Mouse (Mus musculus) cerebellum, postnatal 36 days (tissue): ENCODE results near the gene Dgkd.
A peak's percentile ranks its signal among the peaks of the same experiment; 100 is the strongest.
"Not testable (repeated sequence)": the region's sequence is repeated elsewhere in the genome, so short reads cannot be mapped to it uniquely, and the experiment has no call there.

ENCODE experiments used
- DNase-seq, 2 experiments: peaks; one replicate each; pipeline ENCODE4 v3.0.0; 2021 to 2022; ENCODE audit warnings: mixed read lengths in 2 of 2

Gene Dgkd

DNA sequence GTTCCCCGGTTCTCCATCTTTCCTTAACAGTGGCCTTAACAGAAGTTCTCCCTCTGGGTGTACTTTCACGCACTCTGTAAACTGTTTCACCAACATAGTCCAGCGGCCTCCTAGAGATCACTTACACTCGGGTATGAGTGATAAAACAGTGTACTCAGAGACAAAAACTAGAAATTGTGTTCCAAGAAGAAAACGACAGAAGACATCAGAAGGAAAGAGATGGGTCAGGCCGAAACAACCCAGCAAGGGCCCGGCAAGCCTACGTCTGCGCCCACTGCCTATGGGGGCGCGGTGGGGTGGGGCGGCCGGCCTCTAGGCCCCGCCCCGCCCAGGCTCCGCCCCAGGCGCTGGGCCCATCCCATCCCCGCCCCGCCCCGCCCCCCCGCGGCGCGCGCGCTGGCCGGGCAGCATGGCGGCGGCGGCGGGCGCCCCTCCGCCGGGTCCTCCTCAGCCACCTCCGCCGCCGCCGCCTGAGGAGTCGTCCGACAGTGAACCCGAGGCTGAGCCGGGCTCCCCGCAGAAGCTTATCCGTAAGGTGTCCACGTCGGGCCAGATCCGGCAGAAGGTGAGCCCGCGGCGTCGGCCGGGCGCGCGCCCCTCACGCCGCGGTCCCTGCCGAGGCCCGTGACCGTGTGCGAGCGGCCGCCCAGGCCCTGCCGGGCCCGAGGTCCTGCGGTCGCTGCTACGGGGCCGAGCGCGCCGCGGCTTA is at the start of gene Dgkd:
Gene Dgkd (plus strand): TSS at position 396 of the 709 bp plus-strand sequence.
- peak; percentile 70 to 83 for DNase-seq

DNA sequence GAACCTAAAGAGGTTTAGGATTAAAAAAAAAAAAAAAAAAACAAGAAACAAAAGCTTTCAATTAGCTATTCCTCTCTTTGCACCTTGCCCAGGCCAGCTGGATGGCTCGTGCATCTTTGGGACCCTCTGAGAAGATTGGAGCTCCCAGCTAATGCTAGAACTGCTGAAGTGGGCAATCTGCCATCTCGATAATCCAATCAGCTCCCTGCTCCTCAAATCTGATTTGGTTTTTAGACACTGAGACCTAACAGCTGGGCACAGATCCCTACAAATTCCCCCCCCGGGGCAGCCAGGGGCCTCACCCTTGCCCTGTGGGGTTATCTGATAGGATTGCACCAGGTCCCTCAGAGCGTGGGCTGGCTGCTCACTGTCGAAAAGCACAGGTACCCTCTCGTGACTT is 49.5 kb upstream of the Dgkd start, which contains the start of gene Sag:
Gene Sag (plus strand): TSS at position 105 of the 400 bp plus-strand sequence.
- DNase-seq = no peak

DNA sequence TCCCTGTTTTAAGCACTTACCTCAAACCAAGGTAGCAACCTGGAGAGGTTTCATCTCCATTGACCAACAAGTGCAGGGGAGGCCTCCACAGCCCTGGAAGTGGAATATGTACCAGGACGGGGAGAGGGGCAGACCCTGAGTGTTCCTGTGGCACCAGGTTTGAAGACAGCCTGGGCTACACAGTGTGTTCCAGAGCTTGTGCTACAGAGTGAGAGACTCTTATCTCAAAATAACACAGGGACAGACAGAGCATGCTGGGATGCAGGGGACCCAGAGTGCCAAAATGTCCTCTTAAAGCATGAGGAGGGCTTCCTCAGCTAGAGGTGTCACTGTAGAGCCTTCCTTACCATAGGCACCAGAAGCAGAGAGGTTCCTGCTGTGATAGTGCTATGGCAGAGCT is 45.3 kb upstream of the Dgkd start:
- no peak for DNase-seq

DNA sequence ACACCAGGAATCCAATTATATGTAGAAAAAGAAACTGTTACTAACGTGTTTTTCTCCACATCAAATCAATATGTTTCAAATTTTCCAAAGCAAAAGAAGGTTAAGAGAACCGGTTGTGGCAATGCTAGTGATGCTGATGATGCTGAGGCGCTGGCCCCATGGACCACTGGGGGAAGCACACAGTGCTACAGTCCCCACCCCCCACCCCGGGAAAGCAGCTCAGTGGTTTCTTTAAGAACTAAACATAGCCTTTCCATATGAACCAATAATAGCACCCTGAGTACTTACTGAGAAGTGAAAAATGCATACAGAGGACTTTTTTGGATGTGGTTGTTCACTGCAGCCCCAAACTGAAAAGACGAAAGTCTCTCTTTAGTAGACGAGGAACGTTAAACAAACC is 41.7 kb upstream of the Dgkd start:
- DNase-seq = no peak

DNA sequence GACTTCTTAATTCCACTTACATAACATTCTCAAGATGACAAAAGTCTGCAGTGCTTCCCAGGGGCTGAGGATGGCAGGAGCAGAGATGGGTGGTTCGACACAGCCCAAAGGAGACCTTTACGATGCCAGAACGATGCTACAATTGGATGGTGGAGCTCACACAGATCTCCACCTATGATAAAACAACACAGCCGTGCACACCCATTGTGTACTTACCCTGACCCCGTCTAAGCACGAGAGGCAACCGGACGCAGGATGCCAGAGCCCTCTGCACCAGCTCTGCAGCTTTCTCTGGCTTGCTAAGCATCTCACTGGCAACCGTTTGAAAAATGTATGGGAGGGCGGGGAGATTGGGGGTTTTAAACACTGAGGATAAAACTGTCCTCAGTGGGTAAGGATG is 41.0 kb upstream of the Dgkd start:
- DNase-seq = no peak

DNA sequence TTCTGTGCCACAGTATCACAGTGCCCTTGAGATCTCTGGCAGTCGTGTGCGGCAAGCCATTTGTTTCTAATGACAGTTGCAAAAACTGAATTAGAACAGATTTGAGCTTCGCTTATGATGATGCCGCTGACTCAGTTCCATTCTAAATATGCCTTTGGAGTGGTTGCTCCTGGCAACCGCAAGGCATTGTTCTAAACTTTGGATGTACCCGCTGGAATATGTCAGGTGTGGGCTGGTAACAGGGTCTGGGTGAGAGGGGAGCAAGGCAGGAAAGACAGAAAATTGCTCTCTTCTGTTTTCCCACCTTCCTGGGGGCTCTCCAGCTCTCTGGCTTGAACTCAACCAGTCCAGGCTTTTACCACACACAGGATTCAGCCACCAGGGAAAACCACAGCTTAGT is 39.9 kb upstream of the Dgkd start:
- DNase-seq = no peak

DNA sequence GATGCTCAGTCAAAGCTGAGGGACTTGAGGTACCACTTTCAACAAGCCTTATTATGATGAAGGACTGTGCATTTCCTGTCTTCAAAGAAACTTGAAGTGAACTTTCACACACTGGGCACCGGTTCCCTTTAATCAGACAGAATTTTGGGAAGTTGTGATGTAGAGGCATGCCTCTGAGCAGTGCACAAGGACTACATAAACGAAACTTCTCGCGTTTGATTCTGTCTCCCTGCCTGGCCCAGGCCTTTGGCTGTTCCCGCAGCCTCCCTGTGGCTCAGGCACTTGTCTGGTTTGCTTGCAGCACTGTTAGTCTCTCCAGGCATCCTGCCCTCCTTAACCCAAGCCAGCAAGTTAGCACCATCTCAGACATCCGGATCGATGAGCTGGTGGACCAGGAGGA is 39.4 kb upstream of the Dgkd start:
- DNase-seq = peak; percentile 22 to 36

DNA sequence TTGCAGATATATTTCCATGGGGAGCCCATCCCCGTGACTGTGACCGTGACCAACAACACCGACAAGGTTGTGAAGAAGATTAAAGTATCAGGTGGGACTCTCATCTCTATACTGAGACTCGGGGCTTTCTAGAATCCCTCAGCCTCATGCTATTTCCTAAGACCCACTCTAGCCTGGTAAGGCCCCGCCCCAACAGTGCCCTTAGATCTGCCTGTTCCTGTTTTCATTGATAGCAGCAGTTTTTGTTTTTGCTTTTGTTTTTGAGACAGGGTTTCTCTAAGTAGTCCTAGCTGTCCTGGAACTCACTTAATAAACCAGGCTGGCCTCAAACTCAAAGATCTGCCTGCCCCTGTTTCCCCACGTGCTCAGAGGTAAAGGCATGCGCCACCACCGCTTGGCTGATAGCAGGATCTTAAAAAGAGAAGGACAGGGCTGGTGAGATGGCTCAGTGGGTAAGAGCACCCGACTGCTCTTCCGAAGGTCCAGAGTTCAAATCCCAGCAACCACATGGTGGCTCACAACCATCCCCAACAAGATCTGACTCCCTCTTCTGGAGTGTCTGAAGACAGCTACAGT is 28.6 kb upstream of the Dgkd start:
- no peak for DNase-seq

DNA sequence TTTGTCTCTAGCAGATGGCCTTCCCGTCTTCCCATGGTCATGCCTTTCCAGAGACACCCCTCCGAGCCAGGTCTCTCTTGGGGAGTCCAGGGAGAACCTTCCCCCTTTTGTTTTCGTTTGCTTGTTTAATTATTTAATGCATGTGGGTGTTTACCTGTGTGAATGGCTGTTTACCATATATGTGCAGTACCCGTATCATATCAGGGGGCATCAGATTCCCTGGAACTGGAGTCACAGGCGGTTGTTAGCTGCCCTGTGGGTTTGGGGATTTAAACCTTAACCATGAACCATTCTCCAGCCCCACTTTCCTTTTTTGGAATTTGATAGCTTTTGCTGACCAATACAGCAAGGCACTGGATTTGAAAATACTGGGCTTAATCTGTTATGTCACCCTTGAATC is 27.8 kb upstream of the Dgkd start:
- DNase-seq = no peak

DNA sequence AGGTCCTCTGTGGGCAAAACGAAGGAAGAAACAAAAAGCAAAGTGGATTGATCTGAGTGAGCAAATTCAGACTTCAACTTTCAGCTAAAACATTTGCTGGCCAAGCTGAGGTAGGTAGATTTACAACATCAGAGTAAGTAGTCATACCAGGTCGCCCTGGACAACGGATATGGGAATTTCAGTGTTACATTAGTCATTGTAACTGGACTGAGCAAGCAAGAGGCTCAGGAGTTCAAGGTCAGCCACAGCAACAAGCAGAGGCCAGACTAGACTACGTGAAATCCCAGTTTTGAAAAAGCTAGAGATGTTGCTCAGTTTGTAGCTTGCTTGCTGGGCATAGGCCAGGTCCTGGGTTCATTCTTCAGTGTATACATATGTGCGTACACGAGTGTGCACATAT is 27.1 kb upstream of the Dgkd start:
- DNase-seq = no peak

DNA sequence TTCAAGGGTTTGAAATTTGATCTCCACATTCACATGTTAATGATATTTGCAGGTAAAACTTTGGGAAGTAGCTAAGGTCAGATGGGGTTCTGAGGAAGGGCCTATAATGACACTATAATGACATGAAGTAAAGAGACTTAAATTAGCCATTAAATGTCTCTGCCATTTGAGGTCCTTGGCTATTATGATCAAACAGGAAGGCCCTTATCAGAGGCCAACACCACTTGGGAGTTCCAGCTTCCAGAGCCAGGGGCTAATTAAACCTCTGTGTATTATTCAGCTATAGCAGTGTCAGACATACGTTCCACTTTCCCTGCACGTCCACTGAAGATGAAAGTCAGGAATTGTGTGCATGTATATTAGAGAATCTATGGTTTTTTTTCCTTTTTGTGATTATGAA is 26.6 kb upstream of the Dgkd start:
- no peak for DNase-seq

DNA sequence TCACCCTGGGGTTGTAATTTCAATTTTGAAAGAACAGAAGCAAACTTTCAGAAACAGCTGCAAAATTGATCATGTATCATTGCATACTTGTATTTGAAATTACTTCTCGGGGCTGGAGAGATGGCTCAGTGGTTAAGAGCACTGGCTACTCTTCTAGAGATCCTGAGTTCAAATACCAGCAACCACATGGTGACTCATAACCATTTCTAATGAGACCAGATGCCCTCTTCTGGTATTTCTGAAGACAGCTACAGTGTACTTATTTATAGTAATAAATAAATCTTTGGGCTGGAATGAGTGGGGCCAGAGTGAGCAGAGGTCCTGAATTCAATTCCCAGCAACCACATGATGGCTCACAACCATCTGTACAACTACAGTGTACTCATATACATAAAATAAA is 25.6 kb upstream of the Dgkd start:
- not testable (repeated sequence) for DNase-seq

DNA sequence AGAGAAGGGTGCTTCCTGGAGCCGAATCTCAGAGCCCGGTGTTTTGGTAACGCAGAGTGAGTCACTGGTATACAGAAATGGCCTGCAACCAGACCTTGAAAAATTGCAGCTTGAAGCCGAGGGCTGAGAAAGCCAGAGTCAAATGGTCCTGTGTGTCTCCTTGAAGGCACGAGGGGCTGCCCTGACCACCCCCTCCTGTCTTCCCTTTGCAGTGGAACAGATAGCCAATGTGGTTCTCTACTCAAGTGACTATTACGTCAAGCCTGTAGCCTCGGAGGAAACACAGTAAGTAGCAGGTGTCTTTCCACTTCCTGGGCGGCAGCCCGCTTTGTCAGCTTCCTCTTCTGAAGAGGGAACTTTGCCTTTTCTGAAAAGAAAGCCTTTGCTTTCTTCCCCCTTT is 24.9 kb upstream of the Dgkd start:
- DNase-seq = no peak

DNA sequence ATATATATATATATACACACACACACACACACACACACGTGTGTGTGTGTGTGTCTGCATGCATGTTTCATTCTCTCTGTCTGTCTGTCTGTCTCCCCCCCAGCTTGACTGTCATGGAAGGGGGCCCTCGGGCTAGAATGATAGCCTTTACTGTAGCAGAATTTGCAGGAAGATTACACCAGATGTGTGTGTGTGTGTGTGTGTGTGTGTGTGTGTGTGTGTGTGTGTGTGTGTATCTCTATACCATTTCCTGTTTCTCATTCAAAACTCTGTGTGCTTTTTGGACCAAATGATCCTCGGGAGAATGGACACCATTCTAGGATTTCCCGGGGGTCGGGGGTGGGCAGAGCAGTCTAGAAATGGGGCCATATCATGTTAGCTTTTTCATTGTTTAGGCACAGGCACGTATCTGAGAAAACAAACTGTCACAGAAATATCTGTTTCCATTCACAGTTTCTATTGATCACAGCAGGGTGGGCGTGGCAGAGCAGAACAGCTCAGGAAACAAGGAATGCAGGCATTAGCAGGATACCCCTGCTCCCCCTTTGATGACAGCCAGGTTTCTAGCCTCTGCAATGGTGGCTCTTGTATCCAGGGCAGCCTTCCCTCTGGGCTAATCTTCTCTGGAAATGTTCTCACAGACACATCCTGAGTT is 24.0 kb upstream of the Dgkd start:
- no peak for DNase-seq

DNA sequence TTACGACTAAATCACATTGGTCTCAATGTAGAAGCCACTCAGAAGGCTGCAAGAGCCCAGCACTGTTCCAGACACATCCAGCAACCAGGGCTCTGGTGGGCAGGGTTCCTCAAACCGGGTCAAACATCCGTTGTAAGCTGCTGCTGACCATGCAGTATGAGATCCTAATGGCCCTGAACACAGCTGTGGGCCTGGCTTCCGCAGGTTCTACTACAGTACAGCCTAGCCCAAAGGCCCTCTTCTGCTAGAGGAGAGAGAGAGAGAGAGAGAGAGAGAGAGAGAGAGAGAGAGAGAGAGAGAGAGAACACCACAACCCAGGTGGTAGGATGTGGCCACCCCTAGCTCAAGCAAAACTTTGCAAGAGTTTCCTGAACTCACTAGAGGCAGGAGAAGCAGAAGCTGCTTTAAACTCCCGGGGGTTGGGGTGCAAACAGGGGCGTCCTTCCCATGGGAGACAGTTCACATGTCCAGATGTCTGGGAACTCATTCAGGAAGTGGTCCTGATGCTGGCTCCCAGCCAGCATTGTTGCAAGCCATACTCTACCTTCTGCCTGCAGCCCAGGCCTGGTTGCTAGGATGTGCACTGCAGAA is 23.4 kb upstream of the Dgkd start:
- DNase-seq = no peak

DNA sequence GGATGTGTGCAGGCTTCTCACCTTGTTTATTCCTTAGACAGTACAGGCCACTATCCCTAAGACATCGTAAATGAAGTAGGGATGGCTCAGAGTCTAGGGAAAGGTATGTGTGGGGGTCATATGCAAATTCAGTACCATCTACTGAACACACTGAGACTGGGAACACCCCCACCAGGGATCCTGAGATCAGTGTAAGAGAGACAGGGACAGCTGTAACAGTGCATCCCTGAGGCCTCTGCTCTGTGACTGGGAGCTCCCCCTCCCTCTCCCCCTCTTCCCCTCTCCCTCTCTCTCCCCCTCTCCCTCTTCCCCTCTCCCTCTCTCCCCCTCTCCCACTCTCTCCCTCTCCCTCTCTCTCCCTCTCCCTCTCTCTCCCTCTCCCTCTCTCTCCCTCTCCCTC is 16.6 kb upstream of the Dgkd start:
- DNase-seq = no peak

DNA sequence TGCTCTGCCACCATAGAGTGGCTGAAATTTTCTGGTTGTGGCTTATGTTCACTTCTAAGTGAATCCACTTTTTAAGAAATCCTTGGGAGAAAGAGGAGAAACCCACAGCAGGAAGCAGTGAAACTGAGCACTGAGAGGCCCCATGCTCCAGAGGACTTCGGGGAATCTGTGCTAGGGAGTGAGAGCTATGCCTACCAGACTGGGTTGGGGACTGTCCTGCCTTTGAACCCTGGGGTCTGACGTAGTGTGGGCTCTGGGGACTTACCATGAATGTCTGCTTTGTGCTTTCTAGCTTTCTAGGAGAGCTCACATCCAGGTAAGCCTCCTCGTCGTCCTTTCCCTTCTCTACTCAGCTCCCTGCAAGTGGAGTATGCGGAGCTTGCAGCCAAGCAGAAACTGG is 16.1 kb upstream of the Dgkd start:
- DNase-seq = no peak

DNA sequence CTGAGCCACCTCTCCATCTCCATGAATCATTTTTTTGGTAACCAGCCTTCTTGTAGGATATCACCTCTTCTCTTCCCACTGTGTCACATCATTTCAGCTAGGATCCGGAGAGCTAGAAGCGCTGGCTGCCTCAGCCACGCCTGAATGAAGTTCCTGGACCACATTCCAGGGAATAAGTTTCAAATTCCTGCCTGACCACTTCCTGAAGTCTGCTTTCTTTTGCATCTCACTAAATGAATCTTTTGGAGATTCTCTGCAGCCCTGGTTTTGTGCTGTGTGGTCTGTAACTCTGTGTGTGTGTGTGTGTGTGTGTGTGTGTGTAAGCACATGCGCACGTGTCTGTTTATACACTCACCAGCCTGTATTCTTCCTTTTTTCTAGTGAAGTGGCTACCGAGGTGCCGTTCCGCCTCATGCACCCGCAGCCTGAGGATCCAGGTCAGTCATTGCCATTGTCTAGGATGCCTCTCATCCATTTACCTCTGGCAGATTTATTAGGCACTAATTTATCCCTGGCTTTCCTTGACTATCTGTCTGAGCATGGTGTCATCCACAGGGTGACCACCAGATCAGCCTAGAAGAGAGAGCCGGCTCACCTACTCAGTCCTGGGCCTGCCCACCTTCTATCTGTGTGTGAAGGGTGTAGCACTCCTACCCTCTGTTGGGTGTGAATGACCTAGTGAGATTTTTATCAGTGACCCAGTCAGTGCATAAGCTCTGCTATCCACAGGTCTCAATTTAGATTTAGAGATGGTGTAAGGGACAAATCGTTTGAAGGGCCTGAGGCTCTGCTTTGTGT is 12.5 kb upstream of the Dgkd start:
- DNase-seq = no peak

DNA sequence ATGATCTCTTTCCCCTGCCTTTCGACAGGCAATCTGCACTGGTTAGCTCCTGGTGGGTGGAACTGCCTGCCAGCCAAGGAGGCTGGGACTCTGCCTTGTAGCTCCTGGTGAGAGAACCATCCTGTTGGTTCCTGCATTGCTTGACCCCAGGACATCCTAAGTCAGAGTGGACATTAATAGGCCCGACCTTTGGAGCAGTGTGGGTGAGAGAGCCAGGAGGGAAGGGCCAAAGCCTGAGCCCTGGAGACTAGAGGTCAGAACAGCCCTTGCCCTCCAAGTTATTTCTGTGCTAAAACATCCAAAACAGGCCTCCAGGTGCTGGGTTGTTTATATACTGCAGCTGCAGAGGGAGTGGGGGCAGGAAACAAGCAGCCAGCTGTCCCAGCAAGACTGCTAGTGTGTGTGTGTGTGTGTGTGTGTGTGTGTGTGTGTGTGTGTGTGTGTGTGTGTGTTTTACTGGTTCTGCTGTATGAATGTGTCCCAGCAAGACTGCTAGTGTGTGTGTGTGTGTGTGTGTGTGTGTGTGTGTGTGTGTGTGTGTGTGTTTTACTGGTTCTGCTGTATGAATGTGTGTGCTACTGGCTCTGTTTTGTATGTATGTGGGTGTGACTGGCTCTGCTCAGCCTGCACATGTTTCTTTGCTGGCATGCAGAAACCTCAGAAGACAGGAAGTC is 6.1 kb upstream of the Dgkd start:
- no peak for DNase-seq

DNA sequence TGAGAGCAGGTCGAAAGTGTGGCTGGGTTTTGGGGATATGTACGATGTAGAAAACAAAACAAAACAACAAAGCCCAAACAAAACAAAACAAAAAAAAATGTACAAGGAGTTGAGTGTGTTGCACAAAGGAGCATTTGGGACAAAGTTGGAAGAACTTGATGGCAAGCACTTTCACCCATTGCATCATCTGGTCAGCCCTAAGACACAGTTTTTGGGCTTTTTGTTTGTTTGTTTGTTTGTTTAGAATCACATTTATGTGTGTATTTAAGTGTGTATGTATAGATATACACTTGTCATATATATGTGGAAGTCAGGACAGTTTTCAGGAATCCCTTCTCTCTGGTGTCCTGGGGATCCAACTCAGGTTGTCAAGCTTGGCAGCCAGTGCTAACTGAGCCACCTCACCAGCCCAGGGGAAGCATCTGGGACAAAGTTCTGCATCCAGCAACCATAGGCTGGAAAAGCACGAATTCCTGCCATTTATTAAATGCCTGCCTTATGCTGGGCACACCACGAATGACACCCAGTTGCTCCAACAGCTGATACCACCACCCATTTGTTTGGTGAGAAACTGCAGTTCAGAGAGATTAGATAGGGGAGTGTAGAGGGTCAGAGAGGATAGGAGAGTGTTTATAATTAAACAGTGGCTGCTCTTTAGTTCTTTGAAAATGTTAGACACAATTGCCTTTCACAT is 5.5 kb upstream of the Dgkd start:
- no peak for DNase-seq

DNA sequence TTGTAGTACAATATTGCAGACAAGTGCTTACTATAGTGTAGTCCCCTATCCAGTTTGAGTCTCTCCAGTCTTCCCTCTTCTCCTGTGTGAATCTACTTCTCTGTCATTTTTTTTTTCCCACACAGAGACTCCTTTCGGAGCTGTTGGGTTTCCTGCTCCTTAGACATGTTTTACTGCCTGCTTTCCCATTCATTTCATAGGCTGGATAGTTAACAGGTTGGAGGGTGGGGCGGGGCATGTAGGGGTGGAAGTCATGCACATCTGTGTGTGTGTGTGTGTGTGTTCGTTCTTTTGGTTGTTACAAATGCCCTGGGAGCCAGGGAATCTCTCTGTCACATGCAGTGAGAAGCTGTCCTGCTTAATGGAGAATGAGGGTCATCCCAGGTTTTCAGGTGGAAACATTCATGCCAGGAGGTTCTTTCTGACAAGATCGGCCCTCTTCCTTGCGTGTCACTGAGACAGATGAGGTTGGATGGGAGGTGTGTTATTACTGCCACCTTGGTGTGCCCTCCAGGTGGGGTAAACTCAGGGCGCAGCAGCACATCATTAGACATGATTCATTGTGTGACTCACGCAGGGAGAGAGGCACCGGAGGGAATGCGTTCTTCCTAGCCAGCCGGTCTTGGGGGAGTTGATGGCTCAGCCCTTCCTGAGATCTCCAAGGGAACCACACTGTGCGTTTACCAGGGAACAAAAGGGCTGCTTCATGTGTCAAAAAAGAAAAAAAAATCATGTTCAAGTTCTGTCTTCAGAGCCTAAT is 4.7 kb upstream of the Dgkd start:
- DNase-seq = no peak
